Mouse (Mus musculus) olfactory bulb, adult 2 months (tissue): ENCODE measurements around the gene Elk3.

Source experiments
- CTCF ChIP-seq: fragments of 200-500 bp; IDR thresholded peaks from 2 replicates; pipeline ENCODE4 v1.5.1; 2012; ENCODE audit warnings: low read depth, mild to moderate bottlenecking, low read length, moderate library complexity; ENCODE audit not compliant: insufficient read depth
- POLR2A ChIP-seq: fragments of 200-500 bp; IDR thresholded peaks from 2 replicates; pipeline ENCODE4 v1.6.1; 2012; ENCODE audit warnings: mild to moderate bottlenecking, low read depth, low read length, moderate library complexity; ENCODE audit not compliant: insufficient read depth

- no peak for TF ChIP-seq CTCF
- no peak for TF ChIP-seq POLR2A
Measured at GRCm38 (mm10) chr10:93250436-93251317, 60.3 kb downstream of the Elk3 start.
